Mouse (Mus musculus): Measurements from ENCODE around the gene Cx3cr1. TPM values are rescaled to one million over a fixed set of nuclear protein-coding genes. Genes with fewer than 3 reads are reported as not detected.
A peak's percentile ranks its signal among the peaks of the same experiment; 100 is the strongest.

Cx3cr1 gene
- polyA plus RNA-seq, 1 experiment from 2014 or later = 9.2 TPM

DNA sequence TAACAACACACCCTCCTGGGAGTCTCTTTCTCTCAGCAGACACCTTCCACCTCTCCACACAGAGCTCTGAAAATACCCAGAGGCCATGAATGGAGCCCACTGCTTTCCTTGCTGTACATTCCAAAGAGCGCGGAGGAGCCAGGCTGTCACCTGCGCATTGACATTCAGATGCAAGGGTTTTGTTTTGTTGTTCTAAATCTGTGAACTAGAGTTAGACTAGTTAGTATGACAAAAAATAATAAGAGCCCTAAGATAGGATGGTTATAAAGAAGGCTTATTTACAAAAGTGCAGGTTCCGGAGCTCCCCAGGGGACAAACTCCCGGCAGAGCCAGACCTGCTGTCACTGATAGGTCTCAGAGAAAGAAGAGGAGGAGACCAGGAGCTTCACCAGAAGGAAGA lies 78.4 kb downstream of the Cx3cr1 start:
- Histone ChIP-seq H3K4me2 (no peak overlapping the region), H3K27me3 (0 out of 2 replicates have a peak, but pooled peaks cover 4% of the 10 kb centered on the region), H3K9me3 (no peaks in the 10 kb centered on the region), H3K4me3 (no peak overlapping the region), H3K27ac (no peak overlapping the region), H3K4me1 (no peaks in the 10 kb centered on the region), H3K9ac (no peak overlapping the region), H3K36me3 (no peaks in the 10 kb centered on the region)
- WGBS = 38% methylated on average over 5 of the region's 5 CpGs
- ATAC-seq (ENCODE audit: borderline replicate concordance, extremely low read depth, low FRiP score, low TSS enrichment) = no peak

GRCm38 (mm10) chr9:119988304-119988703 lies 81.4 kb downstream of the Cx3cr1 start:
- Histone ChIP-seq H3K9me3 (no peaks in the 10 kb centered on the region), H3K4me3 (no peak overlapping the region), H3K27ac (no peak overlapping the region), H3K4me2 (no peak overlapping the region), H3K36me3 (no peaks in the 10 kb centered on the region), H3K27me3 (0 out of 2 replicates have a peak, but pooled peaks cover 4% of the 10 kb centered on the region), H3K4me1 (peaks cover 12% of the 10 kb centered on the region), H3K9ac (no peak overlapping the region)
- WGBS = 46% methylated on average over 7 of the region's 7 CpGs
- ATAC-seq (ENCODE audit: borderline replicate concordance, extremely low read depth, low FRiP score, low TSS enrichment) = no peak

DNA sequence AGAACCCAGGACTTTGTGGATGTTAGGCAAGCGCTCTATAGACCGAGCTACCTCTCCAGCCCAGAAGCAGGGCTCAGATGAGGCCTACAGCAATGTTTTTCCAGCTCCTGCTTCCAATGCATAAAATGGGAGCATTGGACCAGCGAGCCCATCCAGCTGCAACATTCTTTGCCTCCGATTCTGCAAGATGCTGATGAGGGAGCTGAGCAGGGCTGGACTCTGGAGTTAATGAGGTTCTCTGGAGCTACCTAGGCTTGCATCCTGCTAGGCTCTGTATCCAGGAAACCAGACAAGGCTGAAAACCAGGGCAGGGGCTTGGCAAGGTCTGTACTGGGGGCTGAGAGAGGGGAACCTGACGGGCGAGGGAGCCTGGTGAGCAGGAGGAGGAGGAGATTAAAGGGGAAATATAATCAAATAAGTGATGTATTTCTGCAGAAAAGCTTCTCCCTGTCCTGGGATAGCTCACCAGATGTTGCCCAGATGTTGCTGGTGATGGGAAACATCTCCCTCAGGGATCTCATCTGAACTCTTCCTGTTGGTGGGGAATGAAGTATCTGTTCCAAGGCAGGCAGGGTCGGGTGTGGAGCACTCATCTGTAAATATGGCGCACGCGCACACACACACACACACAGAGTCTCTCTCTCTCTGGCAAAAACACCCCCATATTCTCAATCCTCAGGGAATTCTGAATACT lies 83.7 kb downstream of the Cx3cr1 start:
- H3K36me3 ChIP-seq = no peaks in the 10 kb centered on the region
- no peak overlapping the region for H3K4me3 ChIP-seq
- no peaks in the 10 kb centered on the region for H3K9me3 ChIP-seq
- peaks cover 31% of the 10 kb centered on the region for H3K4me1 ChIP-seq
- H3K27ac ChIP-seq = 0 out of 2 replicates have a peak overlapping the region, but pooled peaks have one; percentile 33
- no peak overlapping the region for H3K4me2 ChIP-seq
- no peak for ATAC-seq (ENCODE audit: borderline replicate concordance, extremely low read depth, low FRiP score, low TSS enrichment)
- WGBS = 62% methylated on average over 10 of the region's 10 CpGs
- H3K9ac ChIP-seq = no peak overlapping the region
- no peaks in the 10 kb centered on the region for H3K27me3 ChIP-seq

DNA sequence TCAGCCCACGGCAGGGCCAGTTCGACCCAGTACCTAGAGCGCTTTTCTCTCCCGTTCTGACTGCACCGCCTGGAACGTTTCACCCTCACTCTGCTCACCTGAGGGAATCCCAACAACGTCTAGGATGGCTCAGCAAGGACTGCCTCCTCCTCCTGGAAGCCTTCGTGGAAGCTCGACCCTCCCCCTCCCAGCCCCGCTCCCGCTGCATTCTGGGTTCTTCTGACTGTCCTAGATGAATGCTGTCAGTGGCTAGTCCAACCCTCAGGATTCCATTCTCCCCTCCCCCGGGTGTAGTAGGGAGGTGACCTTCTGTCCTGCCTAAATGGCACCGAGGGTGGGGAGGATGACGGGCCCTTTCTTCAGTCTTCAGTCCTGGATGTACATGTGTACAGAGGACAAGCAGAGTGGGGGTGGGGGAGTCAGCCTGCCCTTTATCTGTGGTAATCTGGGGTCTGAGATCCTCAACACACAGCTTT lies 85.1 kb downstream of the Cx3cr1 start, which contains the start of gene Csrnp1:
Csrnp1 (minus strand) TSS at position 123 of the 476 bp plus-strand sequence.
- Histone ChIP-seq H3K4me1 (peaks cover 44% of the 10 kb centered on the region), H3K27ac (peak within 1 kb of the TSS; percentile 99), H3K4me3 (peak within 1 kb of the TSS; percentile 85), H3K9me3 (no peaks in the 10 kb centered on the region), H3K4me2 (peak within 1 kb of the TSS; percentile 96), H3K36me3 (no peaks in the 10 kb centered on the region), H3K9ac (peak within 1 kb of the TSS; percentile 74), H3K27me3 (no peaks in the 10 kb centered on the region)
- WGBS = 10% methylated on average over 14 of the region's 14 CpGs
- ATAC-seq (ENCODE audit: borderline replicate concordance, extremely low read depth, low FRiP score, low TSS enrichment) = no peak

DNA sequence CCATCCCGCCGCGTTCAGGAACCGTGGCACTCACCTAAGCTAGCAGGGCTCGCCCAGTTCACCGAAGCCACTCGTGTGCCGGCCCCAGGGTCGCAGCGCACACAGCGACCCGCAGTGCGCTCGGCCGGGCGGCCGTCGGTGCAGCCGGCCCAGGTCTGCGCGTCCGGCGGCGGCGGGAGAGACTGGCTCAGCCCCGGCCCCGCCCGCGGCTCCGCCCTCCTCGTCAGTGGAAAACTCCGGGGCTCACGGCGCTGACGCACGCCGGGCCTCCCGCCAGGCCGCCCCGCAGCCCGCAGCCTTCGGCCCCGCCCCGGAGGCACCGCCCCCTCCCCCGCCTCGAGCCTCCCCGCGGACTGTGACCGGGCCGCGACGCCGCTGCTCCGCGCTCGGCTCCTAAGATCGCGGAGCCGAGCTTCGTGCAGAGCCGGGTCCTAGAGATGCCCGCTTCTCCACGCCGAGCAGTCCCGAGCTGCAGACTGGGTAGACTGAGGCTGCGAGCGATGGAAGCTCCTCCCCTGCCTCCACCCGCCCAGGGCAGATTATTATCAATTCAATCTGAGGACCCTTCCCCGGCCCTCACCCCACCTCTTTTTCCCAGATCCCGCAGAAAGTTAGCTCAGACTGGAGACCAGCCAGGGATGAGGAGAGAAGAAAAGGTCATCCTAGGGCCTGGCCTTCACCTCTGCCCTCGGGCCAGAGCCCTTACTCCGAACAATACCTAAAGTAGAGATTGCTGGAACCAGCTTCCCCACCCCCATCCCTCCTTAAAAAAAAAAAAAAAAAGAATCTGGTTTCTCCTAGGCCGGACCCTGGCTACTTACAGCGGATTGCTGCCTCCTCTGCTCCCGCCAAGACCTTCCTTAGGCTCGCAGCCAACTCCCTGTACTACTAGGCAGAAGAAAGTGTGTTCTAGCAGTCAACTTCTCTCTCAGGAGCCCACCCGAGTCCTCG lies 85.8 kb downstream of the Cx3cr1 start:
- H3K27me3 ChIP-seq = no peaks in the 10 kb centered on the region
- peak overlapping the region; percentile 99 for H3K27ac ChIP-seq
- WGBS = under 1% methylated on average over 74 of the region's 79 CpGs
- H3K4me3 ChIP-seq = peak overlapping the region; percentile 85
- H3K4me1 ChIP-seq = peaks cover 52% of the 10 kb centered on the region
- peak; percentile 71 for ATAC-seq (ENCODE audit: borderline replicate concordance, extremely low read depth, low FRiP score, low TSS enrichment)
- peak overlapping the region; percentile 96 for H3K4me2 ChIP-seq
- no peaks in the 10 kb centered on the region for H3K36me3 ChIP-seq
- H3K9me3 ChIP-seq = no peaks in the 10 kb centered on the region
- H3K9ac ChIP-seq = peak overlapping the region; percentile 74

DNA sequence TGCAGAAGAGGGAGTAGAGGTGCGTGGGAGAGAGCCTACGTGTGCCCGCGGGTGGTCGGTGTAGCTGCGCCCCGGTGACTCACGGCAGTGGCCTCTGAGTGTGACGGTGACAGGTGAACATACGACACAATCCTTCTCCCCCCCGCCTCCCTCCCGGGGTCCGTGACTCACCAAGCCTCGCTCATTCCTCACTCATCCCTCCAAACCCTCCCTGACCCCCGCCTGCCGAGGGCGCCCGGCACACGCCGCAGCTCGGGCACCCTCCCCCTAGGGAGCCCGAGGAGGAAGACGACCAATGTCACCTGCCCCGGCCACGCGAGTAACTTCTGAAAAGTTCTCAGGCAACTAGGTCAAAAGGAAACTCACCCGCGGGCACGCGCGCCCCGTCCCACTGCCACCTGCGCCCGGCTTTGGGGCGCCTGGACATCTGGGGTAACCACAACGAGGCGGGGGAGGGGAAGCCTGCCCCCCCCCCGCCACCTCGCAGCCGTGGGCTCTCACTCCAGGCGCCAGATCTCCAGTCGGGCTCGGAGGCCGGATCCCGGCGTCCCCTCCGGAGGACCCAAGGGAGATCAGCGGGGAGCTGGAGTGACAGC lies 86.6 kb downstream of the Cx3cr1 start:
- Histone ChIP-seq H3K4me2 (peak overlapping the region; percentile 96), H3K4me1 (peaks cover 60% of the 10 kb centered on the region), H3K9me3 (no peaks in the 10 kb centered on the region), H3K27ac (peak overlapping the region; percentile 99), H3K27me3 (no peaks in the 10 kb centered on the region), H3K4me3 (peak overlapping the region; percentile 85), H3K36me3 (no peaks in the 10 kb centered on the region), H3K9ac (peak overlapping the region; percentile 74)
- ATAC-seq (ENCODE audit: borderline replicate concordance, extremely low read depth, low FRiP score, low TSS enrichment) = no peak
- under 1% methylated on average over 44 of the region's 48 CpGs for WGBS

DNA sequence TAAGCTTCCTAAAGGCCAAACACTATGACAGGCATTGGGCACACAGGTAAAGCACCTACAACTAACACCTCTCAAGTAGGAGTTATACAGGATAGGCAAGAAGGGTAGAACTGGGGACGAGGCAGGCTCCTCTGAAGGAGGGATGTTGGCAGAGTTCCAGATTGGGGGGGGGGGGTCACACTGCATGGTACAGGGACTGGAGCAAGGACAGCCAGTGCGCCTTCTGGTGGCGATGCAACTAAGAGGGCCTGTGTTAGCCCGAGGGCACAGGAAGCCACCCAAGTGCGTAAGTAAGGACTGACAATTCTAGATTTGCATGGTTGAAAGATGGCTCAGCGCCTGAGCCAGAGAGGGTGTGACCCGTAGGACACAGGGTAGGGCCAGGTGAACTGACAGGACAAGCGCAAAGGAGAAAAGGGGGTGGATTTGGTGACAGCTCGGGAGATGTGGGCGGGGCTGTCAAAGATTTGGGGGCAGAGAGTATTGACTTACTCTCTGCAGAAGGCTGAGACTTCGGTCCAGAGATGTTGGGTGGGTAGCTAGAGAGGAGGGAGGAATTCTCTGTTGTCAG lies 87.4 kb downstream of the Cx3cr1 start:
- ATAC-seq (ENCODE audit: borderline replicate concordance, extremely low read depth, low FRiP score, low TSS enrichment) = peak; percentile 23; the same call in 1 of the 2 replicates
- Histone ChIP-seq H3K9me3 (no peaks in the 10 kb centered on the region), H3K4me2 (peak overlapping the region; percentile 96), H3K4me1 (peaks cover 67% of the 10 kb centered on the region), H3K9ac (peak overlapping the region; percentile 74), H3K27me3 (no peaks in the 10 kb centered on the region), H3K4me3 (peak overlapping the region; percentile 85), H3K27ac (peak overlapping the region; percentile 99), H3K36me3 (no peaks in the 10 kb centered on the region)
- 2% methylated on average over 11 of the region's 11 CpGs for WGBS

DNA sequence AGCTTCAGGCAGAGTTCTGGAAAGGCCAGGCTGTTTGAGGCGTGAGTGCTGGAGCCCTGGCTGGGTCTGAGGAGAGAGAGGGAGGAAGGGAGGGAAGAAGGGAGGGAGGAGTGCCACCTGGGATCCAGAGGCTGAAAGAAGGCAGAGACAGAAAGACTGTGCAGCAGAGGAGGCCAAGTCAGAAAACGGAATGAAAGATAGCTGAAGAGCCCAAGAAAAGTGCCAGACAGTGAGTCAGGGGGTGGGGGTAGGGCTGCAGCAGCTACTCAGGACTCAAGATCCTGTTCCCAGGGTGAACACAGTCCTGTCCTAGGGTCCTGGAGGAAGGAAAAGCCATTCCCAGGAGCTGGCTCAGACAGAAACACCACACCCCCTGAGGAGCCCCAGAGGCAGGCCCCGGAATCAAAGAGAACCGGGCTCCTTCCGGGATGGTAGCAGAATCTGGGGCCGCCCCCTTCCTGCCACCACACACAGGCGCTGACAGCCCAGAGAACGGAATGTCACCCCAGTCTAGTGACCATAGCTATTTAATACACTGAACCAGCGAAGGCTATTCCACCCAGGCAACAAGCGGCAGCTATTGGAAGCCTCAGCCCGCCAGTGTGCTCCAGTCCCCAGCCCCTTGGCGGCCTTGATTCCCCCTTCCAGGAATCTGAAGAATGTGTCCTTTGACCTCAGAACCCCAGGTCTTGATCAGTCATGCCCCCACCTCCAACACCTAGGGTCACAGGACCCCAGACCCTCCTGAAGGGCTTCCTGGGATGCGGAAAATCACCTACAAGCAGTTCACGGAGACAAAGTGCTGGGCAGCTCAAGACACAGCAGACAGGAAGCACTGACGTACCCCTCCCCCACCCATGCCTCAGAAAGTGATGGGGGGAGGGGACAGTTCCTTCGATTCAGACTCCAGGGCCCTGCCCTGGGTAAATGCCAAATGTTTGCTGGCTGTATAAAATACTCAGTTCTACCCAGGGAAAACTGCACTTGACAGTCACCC lies 88.2 kb downstream of the Cx3cr1 start:
- Histone ChIP-seq H3K36me3 (no peaks in the 10 kb centered on the region), H3K9ac (peak overlapping the region; percentile 74), H3K4me2 (peak overlapping the region; percentile 96), H3K4me3 (peak overlapping the region; percentile 85), H3K27me3 (no peaks in the 10 kb centered on the region), H3K4me1 (peaks cover 75% of the 10 kb centered on the region), H3K9me3 (no peaks in the 10 kb centered on the region), H3K27ac (peak overlapping the region; percentile 99)
- under 1% methylated on average over 16 of the region's 16 CpGs for WGBS
- ATAC-seq (ENCODE audit: borderline replicate concordance, extremely low read depth, low FRiP score, low TSS enrichment) = peak; percentile 64

- H3K27me3 ChIP-seq = no peaks in the 10 kb centered on the region
- peak overlapping the region; percentile 96 for H3K4me2 ChIP-seq
- H3K27ac ChIP-seq = peak overlapping the region; percentile 99
- H3K36me3 ChIP-seq = no peaks in the 10 kb centered on the region
- H3K9ac ChIP-seq = 0 out of 2 replicates have a peak overlapping the region, but pooled peaks have one; percentile 74
- H3K9me3 ChIP-seq = no peaks in the 10 kb centered on the region
- H3K4me3 ChIP-seq = peak overlapping the region; percentile 85
- 1% methylated on average over 4 of the region's 4 CpGs for WGBS
- peaks cover 76% of the 10 kb centered on the region for H3K4me1 ChIP-seq
- ATAC-seq (ENCODE audit: borderline replicate concordance, extremely low read depth, low FRiP score, low TSS enrichment) = peak; percentile 0; the same call in 1 of the 2 replicates
Measured at GRCm38 (mm10) chr9:119980770-119981182, 88.9 kb downstream of the Cx3cr1 start.

- Histone ChIP-seq H3K9ac (no peak overlapping the region), H3K4me2 (no peak overlapping the region), H3K4me3 (no peak overlapping the region), H3K4me1 (peaks cover 74% of the 10 kb centered on the region), H3K36me3 (peaks cover 6% of the 10 kb centered on the region), H3K27me3 (no peaks in the 10 kb centered on the region), H3K9me3 (no peaks in the 10 kb centered on the region), H3K27ac (no peak overlapping the region; the same call in 1 of the 2 replicates)
- ATAC-seq (ENCODE audit: borderline replicate concordance, extremely low read depth, low FRiP score, low TSS enrichment) = no peak
- 41% methylated on average over 2 of the region's 2 CpGs for WGBS
Measured at GRCm38 (mm10) chr9:119979749-119980148, 89.9 kb downstream of the Cx3cr1 start.
